Mouse (Mus musculus) hindbrain, embryonic 13.5 days (tissue): ENCODE results near the gene Ggcx. TPM values are rescaled to one million over a fixed set of nuclear protein-coding genes. Genes with fewer than 3 reads are reported as not detected.
"Not testable (repeated sequence)": the region's sequence is repeated elsewhere in the genome, so short reads cannot be mapped to it uniquely, and the experiment has no call there.

Experiments
- ATAC-seq: fragments of 200-750 bp; cut with Nextera tagmentation; 2 replicates; pipeline ENCODE4 v1.8.0; 2017; ENCODE audit warnings: moderate TSS enrichment; ENCODE audit not compliant: low FRiP score
- H3K27ac ChIP-seq: fragments of 300-500 bp; sonication (generic); 2 replicates; pipeline ENCODE4 v1.5.1; 2015; ENCODE audit warnings: inconsistent platforms, mild to moderate bottlenecking, moderate library complexity
- H3K27me3 ChIP-seq: fragments of 300-500 bp; sonication (generic); 2 replicates; pipeline ENCODE4 v1.6.1; 2015; ENCODE audit warnings: mild to moderate bottlenecking, inconsistent platforms
- H3K36me3 ChIP-seq: fragments of 300-500 bp; sonication (generic); 2 replicates; pipeline ENCODE4 v1.6.1; 2015; ENCODE audit warnings: mild to moderate bottlenecking, inconsistent platforms
- H3K4me1 ChIP-seq: fragments of 300-500 bp; sonication (generic); replicated peaks from 2 replicates; pipeline ENCODE4 v1.6.1; 2015; ENCODE audit warnings: inconsistent platforms
- H3K4me2 ChIP-seq: fragments of 300-500 bp; sonication (generic); 2 replicates; pipeline ENCODE4 v1.6.1; 2015; ENCODE audit warnings: inconsistent platforms, mild to moderate bottlenecking, moderate library complexity
- H3K4me3 ChIP-seq: fragments of 300-500 bp; sonication (generic); 2 replicates; pipeline ENCODE4 v1.5.1; 2015; ENCODE audit warnings: mild to moderate bottlenecking, inconsistent platforms
- H3K9ac ChIP-seq: fragments of 300-500 bp; sonication (generic); 2 replicates; pipeline ENCODE4 v1.6.1; 2015; ENCODE audit warnings: mild to moderate bottlenecking, inconsistent platforms
- H3K9me3 ChIP-seq: fragments of 300-500 bp; sonication (generic); 2 replicates; pipeline ENCODE4 v1.6.1; 2016; ENCODE audit warnings: inconsistent platforms
- WGBS: fragments of 180-500 bp; shearing (Covaris S2); methylation state at CpG from one replicate; pipeline ENCODE4 v1.1.7; 2015; 5-methylcytosine and 5-hydroxymethylcytosine counted together
- polyA plus RNA-seq: library from polyadenylated mRNA; unstranded; fragments of >200 nt; fragmentation: Nextera tagmentation; extraction: Ambion mirVana; gene quantifications from 2 replicates; pipeline ENCODE4 v1.2.1, GENCODE M21; 2015

Gene Ggcx
- polyA plus RNA-seq, 1 experiment from 2014 or later, result 15.3 TPM

- ATAC-seq, result no peak
- Histone ChIP-seq H3K36me3 (no peaks in the 10 kb centered on the region), H3K4me2 (no peak overlapping the region), H3K9ac (no peak overlapping the region), H3K4me3 (no peak overlapping the region), H3K9me3 (no peaks in the 10 kb centered on the region), H3K27ac (no peak overlapping the region), H3K4me1 (peaks cover 18% of the 10 kb centered on the region), H3K27me3 (no peaks in the 10 kb centered on the region)
- WGBS, result 91% methylated on average over 4 of the region's 4 CpGs
Measured at GRCm38 (mm10) chr6:72456567-72456966, 42.5 kb downstream of the Ggcx start.

GRCm38 (mm10) chr6:72458418-72458817 is 44.3 kb downstream of the Ggcx start:
- H3K4me3 ChIP-seq, result no peak overlapping the region
- no peaks in the 10 kb centered on the region for H3K27me3 ChIP-seq
- WGBS, result 87% methylated on average over 7 of the region's 7 CpGs
- ATAC-seq, result no peak
- no peak overlapping the region for H3K9ac ChIP-seq
- no peaks in the 10 kb centered on the region for H3K36me3 ChIP-seq
- H3K9me3 ChIP-seq, result no peaks in the 10 kb centered on the region
- H3K27ac ChIP-seq, result no peak overlapping the region; the same call in 1 of the 2 replicates
- H3K4me1 ChIP-seq, result peaks cover 18% of the 10 kb centered on the region
- H3K4me2 ChIP-seq, result no peak overlapping the region

GRCm38 (mm10) chr6:72458921-72459320 is 44.8 kb downstream of the Ggcx start:
- H3K9ac ChIP-seq, result no peak overlapping the region
- peaks cover 18% of the 10 kb centered on the region for H3K4me1 ChIP-seq
- no peaks in the 10 kb centered on the region for H3K36me3 ChIP-seq
- no peak overlapping the region for H3K4me3 ChIP-seq
- 59% methylated on average over 5 of the region's 5 CpGs for WGBS
- no peaks in the 10 kb centered on the region for H3K27me3 ChIP-seq
- H3K9me3 ChIP-seq, result no peaks in the 10 kb centered on the region
- H3K4me2 ChIP-seq, result no peak overlapping the region
- ATAC-seq, result no peak
- no peak overlapping the region; the same call in 1 of the 2 replicates for H3K27ac ChIP-seq

GRCm38 (mm10) chr6:72460036-72460801 is 46.1 kb downstream of the Ggcx start:
- Histone ChIP-seq H3K4me1 (peaks cover 5% of the 10 kb centered on the region; the same call in 1 of the 2 replicates), H3K27me3 (no peaks in the 10 kb centered on the region)
- WGBS, result 61% methylated on average over 9 of the region's 9 CpGs

GRCm38 (mm10) chr6:72462550-72463257 is 48.6 kb downstream of the Ggcx start:
- not testable (repeated sequence) for H3K36me3 ChIP-seq, H3K9me3 ChIP-seq, H3K27me3 ChIP-seq, H3K27ac ChIP-seq, H3K4me1 ChIP-seq, H3K4me2 ChIP-seq, H3K4me3 ChIP-seq, H3K9ac ChIP-seq, ATAC-seq
- 81% methylated on average over 5 of the region's 5 CpGs for WGBS

More at GRCm38 (mm10) chr6:72460036-72460801, 46.1 kb downstream of the Ggcx start:
- Histone ChIP-seq H3K4me2 (no peak overlapping the region), H3K9me3 (no peaks in the 10 kb centered on the region), H3K36me3 (no peaks in the 10 kb centered on the region), H3K27ac (no peak overlapping the region), H3K9ac (no peak overlapping the region), H3K4me3 (no peak overlapping the region)
- no peak for ATAC-seq

- no peak for ATAC-seq
- H3K9ac ChIP-seq, result no peak overlapping the region
- no peaks in the 10 kb centered on the region for H3K4me1 ChIP-seq
- no peak overlapping the region for H3K4me3 ChIP-seq
- H3K4me2 ChIP-seq, result no peak overlapping the region
- H3K9me3 ChIP-seq, result no peaks in the 10 kb centered on the region
- H3K36me3 ChIP-seq, result no peaks in the 10 kb centered on the region
- 0 out of 2 replicates have a peak, but pooled peaks cover 2% of the 10 kb centered on the region for H3K27me3 ChIP-seq
- 77% methylated on average over 8 of the region's 8 CpGs for WGBS
- H3K27ac ChIP-seq, result no peak overlapping the region
Measured at GRCm38 (mm10) chr6:72465361-72466157, 51.5 kb downstream of the Ggcx start.

GRCm38 (mm10) chr6:72466171-72466570 is 52.1 kb downstream of the Ggcx start:
- no peak overlapping the region for H3K4me2 ChIP-seq
- no peak for ATAC-seq
- H3K27ac ChIP-seq, result no peak overlapping the region
- WGBS, result 83% methylated on average over 4 of the region's 4 CpGs
- 0 out of 2 replicates have a peak, but pooled peaks cover 2% of the 10 kb centered on the region for H3K27me3 ChIP-seq
- H3K9me3 ChIP-seq, result no peaks in the 10 kb centered on the region
- no peaks in the 10 kb centered on the region for H3K36me3 ChIP-seq
- no peak overlapping the region for H3K9ac ChIP-seq
- no peak overlapping the region for H3K4me3 ChIP-seq
- no peaks in the 10 kb centered on the region for H3K4me1 ChIP-seq

- 65% methylated on average over 14 of the region's 14 CpGs for WGBS
- no peak overlapping the region for H3K9ac ChIP-seq
- no peaks in the 10 kb centered on the region for H3K36me3 ChIP-seq
- no peak overlapping the region for H3K27ac ChIP-seq
- no peaks in the 10 kb centered on the region for H3K9me3 ChIP-seq
- H3K4me3 ChIP-seq, result no peak overlapping the region
- H3K4me2 ChIP-seq, result no peak overlapping the region
- H3K27me3 ChIP-seq, result no peaks in the 10 kb centered on the region
- no peak for ATAC-seq
- H3K4me1 ChIP-seq, result peaks cover 4% of the 10 kb centered on the region; the same call in 1 of the 2 replicates
Measured at GRCm38 (mm10) chr6:72473264-72474041, 59.3 kb downstream of the Ggcx start.

GRCm38 (mm10) chr6:72475221-72475985 is 61.3 kb downstream of the Ggcx start:
- Histone ChIP-seq H3K4me1 (peaks cover 4% of the 10 kb centered on the region; the same call in 1 of the 2 replicates), H3K36me3 (no peaks in the 10 kb centered on the region), H3K9me3 (no peaks in the 10 kb centered on the region), H3K27me3 (no peaks in the 10 kb centered on the region), H3K27ac (no peak overlapping the region), H3K4me3 (no peak overlapping the region), H3K4me2 (no peak overlapping the region), H3K9ac (no peak overlapping the region)
- no peak for ATAC-seq
- 90% methylated on average over 4 of the region's 4 CpGs for WGBS

- Histone ChIP-seq H3K36me3 (no peaks in the 10 kb centered on the region), H3K9ac (no peak overlapping the region), H3K4me3 (no peak overlapping the region), H3K4me1 (peaks cover 4% of the 10 kb centered on the region; the same call in 1 of the 2 replicates), H3K27me3 (no peaks in the 10 kb centered on the region), H3K27ac (no peak overlapping the region), H3K4me2 (no peak overlapping the region), H3K9me3 (no peaks in the 10 kb centered on the region)
- WGBS, result 91% methylated on average over 5 of the region's 5 CpGs
- ATAC-seq, result no peak
Measured at GRCm38 (mm10) chr6:72476836-72477235, 62.7 kb downstream of the Ggcx start.

- no peak overlapping the region for H3K9ac ChIP-seq
- 85% methylated on average over 3 of the region's 3 CpGs for WGBS
- H3K27ac ChIP-seq, result no peak overlapping the region
- no peaks in the 10 kb centered on the region for H3K36me3 ChIP-seq
- H3K4me2 ChIP-seq, result no peak overlapping the region
- no peaks in the 10 kb centered on the region for H3K9me3 ChIP-seq
- H3K4me3 ChIP-seq, result no peak overlapping the region
- H3K4me1 ChIP-seq, result peaks cover 4% of the 10 kb centered on the region; the same call in 1 of the 2 replicates
- ATAC-seq, result no peak
- H3K27me3 ChIP-seq, result no peaks in the 10 kb centered on the region
Measured at GRCm38 (mm10) chr6:72477621-72478020, 63.5 kb downstream of the Ggcx start.
